Mouse (Mus musculus): ENCODE measurements around the gene Gm20388.

The Gm20388 gene

DNA sequence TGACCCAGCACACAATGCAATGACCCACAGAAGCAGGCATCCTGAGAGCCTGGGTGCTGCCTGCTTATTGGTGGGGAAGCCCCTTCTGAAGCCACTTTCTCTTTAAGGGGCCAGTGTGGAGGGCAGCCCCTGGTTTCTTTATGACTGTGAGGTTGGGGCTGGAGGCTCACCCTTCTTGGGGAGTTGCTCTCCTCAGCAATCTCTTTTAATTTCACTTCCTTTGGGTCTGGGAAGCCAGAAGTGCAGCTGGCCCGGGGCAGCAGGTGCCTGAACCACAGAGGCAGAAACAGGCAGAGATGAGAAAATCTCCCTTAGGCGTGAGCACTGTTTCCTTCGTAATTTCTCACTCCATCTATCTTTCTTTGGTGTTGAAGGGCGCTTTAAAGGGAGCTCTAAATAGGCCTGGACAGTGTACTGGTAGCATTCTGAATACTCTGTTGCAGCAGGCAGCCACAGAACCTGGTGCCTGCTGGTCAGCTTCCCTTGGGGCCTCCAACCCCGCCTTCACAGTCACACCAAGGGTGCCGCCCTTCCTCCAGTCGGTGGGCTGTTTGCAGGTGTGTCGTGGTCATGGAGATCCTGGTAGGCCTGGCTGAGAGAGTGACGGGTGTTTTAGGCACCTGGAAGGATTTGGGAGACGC, 2791.8 kb downstream of the Gm20388 start:
- no peak for DNase-seq (ENCODE audit: low spot score)

- DNase-seq (ENCODE audit: low spot score) = no peak
Observed at GRCm38 (mm10) chr8:122702957-122703356, 2792.3 kb downstream of the Gm20388 start.

DNA sequence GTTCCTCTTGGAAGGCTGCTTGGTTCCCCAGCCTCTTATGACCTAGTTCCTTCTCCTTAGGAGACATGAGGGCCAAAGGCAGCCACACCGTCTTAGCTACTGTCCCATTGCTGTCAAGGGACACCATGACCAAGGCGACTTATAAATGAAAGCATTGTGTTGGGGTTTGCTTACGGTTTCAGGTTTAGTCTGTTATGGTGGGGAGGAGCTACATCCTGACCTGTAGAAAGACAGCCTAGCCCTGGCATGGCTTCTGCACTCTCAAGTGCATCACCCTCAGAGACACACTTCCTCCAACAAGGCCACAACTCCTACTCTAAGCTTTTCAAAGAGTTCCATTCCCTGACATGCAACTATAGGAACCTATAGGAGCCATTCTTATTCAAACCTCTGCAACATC, 2794.0 kb downstream of the Gm20388 start:
- no peak for DNase-seq (ENCODE audit: low spot score)

DNA sequence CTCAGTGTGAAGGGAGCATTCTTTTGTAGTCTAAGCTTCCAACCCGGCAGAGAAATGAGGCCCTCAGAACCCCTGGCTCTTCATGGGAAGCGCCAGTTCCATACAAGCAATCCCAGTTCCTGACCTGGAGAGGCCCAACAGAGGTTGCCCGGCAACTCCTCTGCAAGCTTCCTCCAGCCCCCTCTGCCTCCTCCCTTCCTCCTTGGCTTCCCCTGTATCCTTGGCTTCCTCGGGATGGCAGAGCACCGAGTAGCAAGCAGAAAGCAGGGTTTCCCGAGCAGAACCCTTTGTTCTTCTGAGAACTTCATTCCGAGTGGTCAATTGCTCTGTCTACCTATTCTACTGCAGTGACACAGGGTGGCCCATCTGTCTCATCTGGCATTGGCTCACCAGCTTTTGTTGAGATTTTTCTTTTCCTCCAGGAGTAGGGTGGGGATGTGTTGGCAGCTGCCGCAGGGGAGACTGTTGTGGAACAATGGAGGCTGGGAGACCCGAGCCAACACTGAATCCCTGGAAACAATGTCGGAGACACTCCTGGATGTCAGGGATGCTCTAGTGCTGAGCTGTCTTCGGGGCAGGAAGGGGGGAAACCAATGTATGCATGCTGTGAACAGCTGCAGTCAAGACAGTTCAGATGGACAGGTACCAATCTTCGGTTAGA, 2795.4 kb downstream of the Gm20388 start:
- DNase-seq (ENCODE audit: low spot score) = no peak

DNA sequence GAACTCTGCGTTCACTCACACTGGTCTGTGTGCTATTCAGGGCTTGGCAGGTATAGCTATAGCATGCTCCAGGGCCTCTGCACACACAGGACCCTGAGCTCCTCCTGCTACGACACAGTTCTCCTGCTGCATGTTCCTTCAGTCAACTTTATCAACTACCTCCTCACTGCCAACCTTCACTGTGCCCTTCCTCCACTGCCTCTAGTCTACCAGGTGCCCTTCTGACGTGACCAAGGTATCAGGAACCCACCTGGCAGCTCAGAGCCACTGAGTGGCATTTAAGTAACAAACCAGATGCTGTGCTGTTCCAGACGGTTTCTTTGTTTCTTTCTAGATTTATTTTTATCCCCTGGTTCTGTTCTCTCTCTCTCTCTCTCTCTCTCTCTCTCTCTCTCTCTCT, 2796.5 kb downstream of the Gm20388 start:
- no peak for DNase-seq (ENCODE audit: low spot score)

GRCm38 (mm10) chr8:122709340-122710111, 2798.9 kb downstream of the Gm20388 start:
- DNase-seq (ENCODE audit: low spot score) = no peak

DNA sequence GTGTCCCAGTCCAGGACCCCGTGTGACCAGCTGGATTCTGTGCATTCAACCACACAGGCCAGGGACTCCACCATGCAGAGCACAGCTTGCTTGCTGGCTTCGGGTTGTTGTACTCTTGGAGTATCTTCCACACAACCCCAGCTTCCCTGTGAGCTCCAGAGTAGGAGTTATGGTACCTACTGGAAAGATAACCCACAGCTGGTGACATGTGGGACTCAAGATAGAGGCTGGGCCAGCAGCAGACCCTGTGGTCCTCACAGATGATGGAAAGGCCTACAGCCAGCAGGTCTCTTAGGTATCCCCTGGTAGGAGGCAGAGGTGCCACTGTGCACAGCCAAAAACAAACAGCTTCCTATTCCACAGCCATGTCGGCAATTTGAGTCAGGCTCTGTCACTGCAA, 2800.8 kb downstream of the Gm20388 start:
- no peak for DNase-seq (ENCODE audit: low spot score)

DNA sequence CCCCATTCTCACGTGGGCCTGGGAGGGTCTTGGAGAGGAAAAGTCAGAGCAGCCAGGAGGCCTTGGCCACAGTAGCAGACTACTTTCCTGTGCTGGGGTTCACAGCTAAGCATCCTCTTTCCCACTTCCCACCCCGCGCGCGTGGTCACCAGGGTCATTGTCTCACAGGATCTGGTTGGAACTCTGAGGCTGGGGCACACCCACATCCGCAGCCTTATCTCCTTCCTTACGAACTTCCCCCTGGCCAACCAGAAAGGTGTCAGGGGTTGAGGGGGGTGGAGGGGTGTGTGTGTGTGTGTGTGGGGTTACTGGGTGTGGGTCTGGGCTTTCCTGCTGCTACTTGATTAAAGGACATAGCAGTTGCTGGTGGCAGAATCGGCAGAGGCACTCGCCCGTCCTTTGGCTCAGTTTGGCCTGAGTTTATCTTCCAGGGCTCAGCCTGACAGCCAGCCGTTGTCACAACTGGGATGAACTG, 2801.3 kb downstream of the Gm20388 start:
- no peak for DNase-seq (ENCODE audit: low spot score)

DNA sequence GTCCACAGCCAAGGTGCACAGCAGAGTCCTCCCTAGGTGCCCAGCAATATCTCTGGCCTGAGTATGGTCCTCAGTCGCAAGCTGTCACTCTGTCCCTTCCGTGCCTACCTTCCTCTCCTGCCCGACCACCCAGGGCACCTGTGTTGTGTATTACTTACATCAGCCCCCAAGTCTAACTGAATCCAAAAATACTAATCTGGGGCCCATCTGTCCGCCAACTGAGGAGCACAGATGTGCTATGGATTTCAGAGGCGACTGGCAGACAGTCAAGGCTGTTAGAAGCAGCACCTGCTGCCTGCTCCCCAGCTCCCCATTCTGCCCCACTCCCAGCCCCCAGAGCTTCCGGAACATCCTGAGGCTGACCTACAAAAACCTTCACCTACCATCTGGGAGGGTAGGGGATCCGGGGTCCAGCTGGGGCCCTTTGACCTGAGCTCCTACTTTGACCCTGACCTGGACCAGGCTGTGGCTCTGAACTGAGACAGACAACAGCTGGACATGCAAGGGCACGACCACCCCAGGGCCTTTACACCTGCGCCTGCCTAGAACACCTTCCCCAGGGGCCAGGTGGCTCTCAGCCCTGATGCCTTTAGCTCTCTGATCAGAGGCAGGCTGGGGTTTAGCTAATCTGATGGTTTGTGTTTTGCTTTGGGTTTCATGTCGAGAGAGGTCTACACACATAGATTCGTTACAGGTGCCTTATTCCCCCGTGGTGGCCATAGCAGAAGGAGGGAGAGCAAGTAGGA, 2801.9 kb downstream of the Gm20388 start:
- DNase-seq (ENCODE audit: low spot score) = no peak

DNA sequence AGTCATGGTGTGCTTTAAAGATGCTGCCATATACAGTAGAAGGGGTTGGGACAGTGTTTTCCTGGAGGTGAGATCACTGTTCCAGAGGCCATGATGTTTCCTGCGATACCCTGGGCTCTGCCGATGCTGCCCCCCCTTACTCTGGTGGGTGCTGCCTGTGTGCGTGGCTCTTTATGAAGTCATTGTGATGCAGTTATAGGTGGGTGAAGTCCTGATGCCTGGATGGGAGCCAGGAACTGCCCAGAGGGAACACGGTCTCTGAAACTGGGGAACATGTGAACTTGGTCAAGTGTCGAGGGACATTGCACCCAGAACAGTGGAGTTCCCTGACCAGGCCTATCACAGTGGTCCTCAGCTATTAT, 2802.5 kb downstream of the Gm20388 start:
- no peak for DNase-seq (ENCODE audit: low spot score)

GRCm38 (mm10) chr8:122716566-122716965, 2805.9 kb downstream of the Gm20388 start:
- DNase-seq (ENCODE audit: low spot score) = no peak

DNA sequence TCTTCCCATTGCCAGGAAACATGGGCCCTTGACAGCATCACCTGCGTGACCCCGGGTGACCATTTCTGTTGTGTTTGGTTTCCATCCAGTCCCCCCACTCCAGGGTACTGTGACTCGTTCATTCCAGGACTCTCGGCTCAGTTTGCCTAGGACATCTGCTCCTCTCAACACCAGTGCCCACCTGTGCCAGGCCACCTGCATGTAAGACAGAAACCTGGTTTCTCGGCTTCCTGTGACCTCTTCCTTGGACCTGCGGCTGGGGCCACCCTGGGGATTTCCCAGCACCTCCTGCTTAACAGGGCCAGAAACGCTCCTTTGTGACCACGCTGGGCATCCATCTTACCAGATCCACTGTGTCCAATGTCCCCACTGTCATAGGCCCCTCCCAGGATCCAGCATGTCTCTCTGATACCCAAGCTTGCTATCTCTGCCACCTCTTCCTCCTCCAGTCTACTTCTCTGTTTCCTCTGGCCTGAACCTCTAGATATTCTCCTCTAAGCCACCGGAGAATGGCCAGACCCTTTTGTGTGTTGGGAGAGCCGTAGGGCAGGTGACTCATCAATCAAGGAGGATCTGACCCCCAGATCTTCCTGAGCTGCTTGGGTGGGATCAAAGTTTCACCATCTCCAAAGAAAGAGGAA, 2807.3 kb downstream of the Gm20388 start:
- DNase-seq (ENCODE audit: low spot score) = no peak

- no peak for DNase-seq (ENCODE audit: low spot score)
Observed at GRCm38 (mm10) chr8:122718711-122719499, 2808.3 kb downstream of the Gm20388 start.

- DNase-seq (ENCODE audit: low spot score) = no peak
Observed at GRCm38 (mm10) chr8:122719500-122720065, 2808.9 kb downstream of the Gm20388 start.

- no peak for DNase-seq (ENCODE audit: low spot score)
Observed at GRCm38 (mm10) chr8:122720070-122720729, 2809.6 kb downstream of the Gm20388 start.

DNA sequence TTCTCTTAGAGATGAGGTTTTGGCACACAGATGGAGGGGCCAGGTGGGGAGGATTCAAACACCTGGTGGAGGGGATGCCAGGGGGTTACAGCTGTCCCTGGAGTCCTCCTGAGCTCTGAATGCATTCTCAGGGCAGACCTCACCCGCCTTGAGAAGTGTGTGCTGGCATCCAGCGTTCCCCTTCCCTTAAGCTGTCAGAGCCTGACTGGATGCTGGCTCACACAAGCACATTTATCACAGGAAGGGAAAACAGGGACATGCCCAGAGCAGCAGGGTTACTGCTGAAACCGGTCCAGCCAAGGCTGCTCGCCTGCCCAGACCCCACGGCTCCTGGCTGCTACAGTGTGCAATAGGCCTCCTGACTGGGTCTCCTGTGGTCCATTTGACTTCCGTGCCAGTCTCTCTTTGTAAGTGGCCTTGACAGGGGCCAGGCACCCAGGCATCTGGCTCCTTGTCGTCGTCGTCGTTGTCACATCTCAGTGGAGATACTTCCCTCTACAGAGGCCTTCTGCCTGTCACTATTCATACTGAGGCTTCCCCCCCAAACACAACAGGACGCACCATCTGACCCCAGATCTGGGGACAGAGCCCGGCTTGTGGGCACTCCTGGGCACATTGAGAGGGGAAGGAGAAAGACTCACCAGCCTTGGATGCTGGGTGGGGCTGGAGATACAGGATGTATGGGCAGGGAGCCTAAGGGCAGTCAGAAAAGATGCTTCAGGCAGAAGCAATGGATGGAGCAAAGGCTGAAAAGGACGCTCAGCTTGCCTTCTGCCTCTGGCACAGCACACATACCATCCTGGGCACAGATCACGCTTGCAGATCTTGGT, 2810.4 kb downstream of the Gm20388 start:
- no peak for DNase-seq (ENCODE audit: low spot score)

- DNase-seq (ENCODE audit: low spot score) = no peak
Observed at GRCm38 (mm10) chr8:122725187-122725586, 2814.5 kb downstream of the Gm20388 start.

- no peak for DNase-seq (ENCODE audit: low spot score)
Observed at GRCm38 (mm10) chr8:122726789-122727188, 2816.1 kb downstream of the Gm20388 start.

GRCm38 (mm10) chr8:122727412-122727811, 2816.8 kb downstream of the Gm20388 start:
- no peak for DNase-seq (ENCODE audit: low spot score)

All from T-cell, adult 2 months (primary cell).